Mouse (Mus musculus) pancreas, adult 10 weeks (tissue): ENCODE data around the gene Gal3st1. TPM values are rescaled to one million over a fixed set of nuclear protein-coding genes. Genes with fewer than 3 reads are reported as not detected.

Experiments
- polyA plus RNA-seq: library from polyadenylated mRNA; stranded (reverse); fragments of 350-450 nt; fragmentation: Illumina TruSeq; extraction: RNeasy Lipid Tissue Mini Kit (QIAGEN cat#74804); gene quantifications from one replicate; pipeline ENCODE4 v1.2.3, GENCODE M21; 2015; ENCODE audit warnings: low read depth, low replicate concordance; ENCODE audit not compliant: insufficient read depth

The Gal3st1 gene
- polyA plus RNA-seq: 2.3 TPM

DNA sequence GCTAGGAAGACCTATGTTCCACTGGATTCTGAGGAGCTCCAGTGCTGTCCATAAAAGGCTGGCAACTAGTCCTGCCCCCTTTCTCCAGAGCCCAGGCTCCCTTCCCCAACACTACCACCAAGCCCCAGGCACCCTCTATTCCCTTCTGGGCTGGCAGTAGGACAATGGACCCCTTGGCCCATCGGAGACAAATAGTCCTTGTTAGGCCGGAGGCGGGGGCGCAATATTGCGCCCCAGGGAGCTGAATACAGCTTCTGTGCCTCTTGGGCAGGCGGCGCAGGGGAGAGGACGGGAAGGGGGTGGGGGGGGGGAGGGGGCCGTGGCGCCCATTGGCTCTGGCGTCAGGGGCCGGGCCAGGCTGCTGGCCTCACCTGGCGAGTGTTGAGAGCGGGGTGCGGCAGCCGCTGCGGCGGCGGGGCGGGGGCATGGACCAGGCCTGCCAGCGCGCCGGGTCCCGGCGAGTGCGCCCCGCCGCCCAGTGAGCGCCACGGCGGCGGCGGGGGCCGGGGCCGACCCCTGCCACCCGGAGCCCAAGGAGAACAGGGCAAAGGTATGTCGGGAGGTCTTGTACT is at the start of gene Gal3st1:
TSS of gene Gal3st1 (plus strand) at position 346 of the 572 bp plus-strand sequence.

DNA sequence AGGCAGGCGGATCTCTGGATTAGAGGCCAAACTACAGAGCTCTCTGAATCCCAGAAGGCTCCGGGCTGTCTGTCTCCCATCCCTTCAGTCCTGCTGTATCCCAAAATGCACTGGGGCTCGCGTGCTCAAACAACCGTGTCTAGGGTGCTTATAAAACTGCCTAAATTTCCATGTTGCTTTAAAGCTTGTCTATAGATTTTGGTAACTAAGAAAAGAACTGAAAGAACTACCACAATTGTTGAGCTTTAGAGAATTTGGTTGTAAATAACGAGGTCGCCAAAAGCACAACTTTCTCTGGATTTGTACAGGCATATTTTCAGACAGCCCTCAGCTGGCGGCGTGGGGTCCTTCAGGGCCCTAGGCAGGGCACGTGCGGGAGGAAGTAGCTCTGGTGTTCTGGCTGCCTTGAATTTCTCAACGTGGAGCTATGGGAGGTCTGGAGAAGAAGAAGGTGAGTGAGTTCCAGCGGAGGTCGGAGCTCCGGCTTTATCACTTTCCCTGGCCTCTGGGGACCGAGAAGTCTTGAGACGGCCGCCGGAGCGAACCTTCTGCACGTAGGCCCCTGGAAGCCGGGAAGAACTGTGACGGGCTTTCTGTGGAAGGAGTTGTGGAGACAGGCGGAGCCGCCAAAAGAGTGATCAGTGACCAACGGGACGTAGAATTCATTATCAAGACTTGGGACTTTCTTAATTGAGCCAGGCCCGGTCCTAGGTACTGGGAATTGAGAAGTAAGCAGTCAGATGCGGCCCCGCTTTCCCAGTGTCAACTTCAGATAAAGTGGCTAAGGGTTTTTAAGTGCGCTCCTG is 19.6 kb upstream of the Gal3st1 start, which contains the start of gene Pes1:
TSS of gene Pes1 (plus strand) at position 366 of the 806 bp plus-strand sequence.

GRCm38 (mm10) chr11:3976678-3977077 is 6.8 kb upstream of the Gal3st1 start, which contains the start of gene 4930556J24Rik:
Gene 4930556J24Rik, minus strand, starts transcription at chr11:3976778.

GRCm38 (mm10) chr11:4031126-4031941 is 47.9 kb downstream of the Gal3st1 start, which contains the start of gene Sec14l4:
Gene Sec14l4, plus strand, starts transcription at chr11:4031462.

Other genes with a start within 250 kb of the Gal3st1 start
- 0.78 TPM for gene Osbp2, start 119.7 kb upstream of the Gal3st1 start, polyA plus RNA-seq
- not detected for gene 4921536K21Rik, start 88.5 kb upstream of the Gal3st1 start, polyA plus RNA-seq
- 1.1 TPM for gene Dusp18, start 88.4 kb upstream of the Gal3st1 start, polyA plus RNA-seq
- gene Slc35e4, start 69.0 kb upstream of the Gal3st1 start, polyA plus RNA-seq: 1.6 TPM
- 27.4 TPM for gene Tcn2, start 51.5 kb upstream of the Gal3st1 start, polyA plus RNA-seq
- gene Pes1, start 19.7 kb upstream of the Gal3st1 start, polyA plus RNA-seq: 8.3 TPM
- not detected for gene 4930556J24Rik, start 6.9 kb upstream of the Gal3st1 start, polyA plus RNA-seq
- 2.7 TPM for gene Sec14l4, start 47.8 kb downstream of the Gal3st1 start, polyA plus RNA-seq
- gene Sec14l3, start 81.2 kb downstream of the Gal3st1 start, polyA plus RNA-seq: not detected
- gene Mtfp1, start 111.8 kb downstream of the Gal3st1 start, polyA plus RNA-seq: 2.8 TPM
- 0.92 TPM for gene Sec14l2, start 139.8 kb downstream of the Gal3st1 start, polyA plus RNA-seq
- 11.9 TPM for gene Rnf215, start 151.6 kb downstream of the Gal3st1 start, polyA plus RNA-seq
- gene Ccdc157, start 176.7 kb downstream of the Gal3st1 start, polyA plus RNA-seq: 5.4 TPM
- 7.4 TPM for gene Sf3a1, start 176.7 kb downstream of the Gal3st1 start, polyA plus RNA-seq
- gene Tbc1d10a, start 203.2 kb downstream of the Gal3st1 start, polyA plus RNA-seq: 12.5 TPM
- gene Castor1, start 234.6 kb downstream of the Gal3st1 start, polyA plus RNA-seq: 1.9 TPM